Mouse (Mus musculus): ENCODE data around the gene Slc19a3.

DNA sequence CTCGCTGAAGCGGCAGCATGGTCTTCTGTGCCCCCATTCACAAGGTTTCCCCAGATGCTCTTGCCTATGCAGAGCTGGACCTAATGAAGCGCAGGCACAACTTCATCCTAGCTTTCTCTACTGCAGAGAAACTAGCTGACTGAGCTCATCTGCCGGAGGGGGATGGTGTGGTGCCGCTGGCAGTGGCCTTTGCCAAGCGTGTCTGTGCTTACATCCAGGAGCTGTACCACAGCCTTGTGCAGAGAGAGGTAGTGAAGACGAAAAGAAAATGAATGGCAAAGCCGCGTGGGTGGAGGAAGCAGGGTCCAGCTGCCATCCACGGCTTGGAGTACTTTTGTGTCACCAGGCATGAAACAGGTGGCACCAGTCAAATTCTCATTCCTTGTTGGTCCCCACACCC lies 29.0 kb upstream of the Slc19a3 start:
- TF ChIP-seq CTCF (IDR thresholded peaks at IDR 0.05; ENCODE audit: extremely low read depth, insufficient read length, insufficient replicate concordance, low read depth, low read length): no peak
- TF ChIP-seq POLR2A (IDR thresholded peaks at IDR 0.05; ENCODE audit: low read depth, low read length): no peak

All from small intestine, adult 2 months (tissue).